Mouse (Mus musculus): ENCODE results near the gene Upk2. TPM values are rescaled to one million over a fixed set of nuclear protein-coding genes. Genes with fewer than 3 reads are reported as not detected.
"Not testable (repeated sequence)": the region's sequence is repeated elsewhere in the genome, so short reads cannot be mapped to it uniquely, and the experiment has no call there.

Gene Upk2
- total RNA-seq, 2 experiments from 2014 or later, result not detected

- intact Hi-C loops (cut with DNase I), result no loop called here
- peak in 1 of 2 experiments; percentile 72 for DNase-seq
Observed at GRCm38 (mm10) chr9:44474327-44474726, 19.6 kb upstream of the Upk2 start.

DNA sequence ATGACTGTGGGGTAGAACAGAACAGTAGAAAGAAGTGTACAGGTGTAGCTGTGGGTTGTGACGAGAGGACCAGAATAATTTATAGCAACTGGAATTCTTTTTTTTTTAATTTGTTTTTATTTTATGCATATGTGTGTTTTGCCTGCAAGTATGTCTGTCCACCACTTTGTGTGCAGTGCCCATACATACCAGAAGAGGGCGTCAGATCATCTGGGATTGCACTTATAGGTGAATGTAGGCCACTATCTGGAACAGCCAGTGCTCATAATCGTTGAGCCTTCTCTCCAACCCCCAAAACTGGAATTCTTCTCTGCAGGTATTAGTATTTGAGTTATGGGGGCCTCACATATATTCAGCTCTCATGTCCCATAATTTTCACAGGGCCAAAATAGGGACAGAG, 18.4 kb upstream of the Upk2 start:
- no peak for DNase-seq
- intact Hi-C loops (cut with DNase I), result no loop called here

DNA sequence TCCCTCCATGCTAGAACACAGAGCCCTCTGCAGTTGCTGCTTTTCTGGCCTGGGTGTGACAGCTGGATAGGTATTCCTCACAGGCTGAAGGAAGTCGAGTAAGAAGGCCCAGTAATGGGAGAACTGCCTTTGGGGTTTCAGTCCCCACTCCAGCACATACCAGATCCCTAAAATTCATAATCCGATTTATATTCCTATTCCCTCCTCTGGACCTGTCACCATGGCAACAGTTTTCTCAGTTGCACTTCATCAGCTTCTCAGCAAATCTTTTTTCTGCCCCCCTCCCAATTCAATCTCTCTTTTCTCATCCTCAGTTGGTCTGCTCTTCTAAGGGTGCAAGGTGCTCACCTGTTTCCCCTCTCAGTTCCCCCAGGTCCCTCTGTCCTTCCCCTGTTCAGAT, 14.0 kb upstream of the Upk2 start:
- DNase-seq, result no peak
- intact Hi-C loops (cut with DNase I), result no loop called here

GRCm38 (mm10) chr9:44468224-44468623, 13.4 kb upstream of the Upk2 start:
- DNase-seq, result no peak
- intact Hi-C loops (cut with DNase I), result no loop called here

DNA sequence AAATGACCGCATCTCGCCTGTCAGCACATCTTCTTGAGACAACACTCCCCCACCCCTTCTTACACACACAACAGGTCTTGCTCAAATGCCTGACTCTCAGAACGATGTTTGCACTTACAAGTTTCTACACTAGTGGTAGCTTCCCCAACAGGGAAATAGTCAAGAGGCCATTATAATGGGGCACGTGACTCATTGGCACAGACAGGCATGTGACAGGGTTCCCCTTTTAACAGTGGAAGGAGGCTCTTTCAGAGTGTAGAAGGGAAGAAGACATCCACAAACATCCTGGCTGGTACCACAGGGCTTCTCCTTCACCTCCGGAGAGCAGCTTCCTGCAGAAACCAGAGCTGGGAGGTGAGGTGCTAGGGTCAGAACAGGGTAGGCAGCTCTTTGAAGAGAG, 7.2 kb upstream of the Upk2 start:
- no peak for DNase-seq
- intact Hi-C loops (cut with DNase I), result no loop called here

DNA sequence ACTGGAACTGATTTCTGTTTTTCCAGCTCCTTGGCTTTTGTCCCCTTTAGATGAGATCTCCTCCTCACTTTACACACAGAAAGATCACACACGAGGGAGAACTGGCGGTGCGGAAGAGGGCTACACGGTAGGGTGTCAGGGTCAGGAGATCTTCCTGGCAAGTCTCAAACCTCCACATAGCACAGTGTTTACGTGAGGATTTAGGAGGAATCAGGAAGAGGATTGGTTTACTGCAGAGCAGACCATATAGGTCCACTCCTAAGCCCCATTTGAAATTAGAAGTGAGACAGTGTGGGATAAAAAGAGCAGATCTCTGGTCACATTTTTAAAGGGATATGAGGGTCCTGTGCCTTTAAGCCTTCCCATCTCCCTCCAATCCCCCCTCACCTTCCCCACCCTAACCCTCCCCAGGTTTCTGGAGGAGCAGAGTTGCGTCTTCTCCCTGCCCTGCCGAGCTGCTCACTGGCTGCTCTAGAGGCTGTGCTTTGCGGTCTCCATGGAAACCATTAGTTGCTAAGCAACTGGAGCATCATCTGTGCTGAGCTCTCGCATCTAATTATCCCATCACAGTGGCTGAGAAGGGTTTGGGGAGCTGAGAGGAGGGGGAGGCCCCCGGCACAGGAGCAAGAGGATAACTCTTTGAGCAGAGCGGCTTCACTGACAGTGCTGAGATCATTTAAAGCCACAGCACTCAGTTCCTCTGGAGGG, 2.4 kb upstream of the Upk2 start:
- DNase-seq, result no peak
- intact Hi-C loops (cut with DNase I), result no loop called here

- intact Hi-C loops (cut with DNase I), result loop anchor here (1.0 to 2.0 kb wide), 3 partner anchors 22 to 198 kb away; no protein-coding TSS in a partner anchor
- peak; percentile 88 to 92 for DNase-seq
Observed at GRCm38 (mm10) chr9:44454132-44454890, 465 bp downstream of the Upk2 start.

- DNase-seq, result no peak
- intact Hi-C loops (cut with DNase I), result no loop called here
Observed at GRCm38 (mm10) chr9:44450387-44450786, 4.4 kb downstream of the Upk2 start.

DNA sequence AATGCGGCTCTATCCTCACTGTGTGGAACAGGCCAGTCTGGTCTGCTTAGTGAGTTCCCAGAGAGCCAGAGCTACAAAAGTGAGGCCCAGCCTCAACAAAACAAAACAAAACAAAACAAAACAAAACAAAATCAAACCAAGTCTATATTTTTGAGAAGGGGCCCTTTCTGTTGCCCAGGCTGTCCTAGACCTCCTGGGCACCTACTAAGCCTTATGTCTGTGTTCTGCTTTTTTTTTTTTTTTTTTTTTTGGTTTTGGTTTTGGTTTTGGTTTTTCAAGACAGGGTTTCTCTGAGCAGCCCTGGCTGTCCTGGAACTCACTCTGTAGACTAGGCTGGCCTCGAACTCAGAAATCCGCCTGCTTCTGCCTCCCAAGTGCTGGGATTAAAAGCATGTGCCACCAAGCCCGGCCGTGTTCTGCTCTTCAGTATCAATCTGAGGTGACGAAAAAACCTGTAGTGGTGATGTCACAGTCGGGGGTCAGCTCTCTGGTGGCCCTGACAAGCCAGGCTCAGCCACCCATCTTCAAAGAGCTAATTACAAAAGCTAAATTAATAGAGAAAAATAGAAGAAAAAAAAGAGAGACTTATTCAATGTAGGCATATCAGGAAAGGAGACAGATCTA, 10.3 kb downstream of the Upk2 start:
- DNase-seq; intact Hi-C loops (cut with DNase I): not testable (repeated sequence)

DNA sequence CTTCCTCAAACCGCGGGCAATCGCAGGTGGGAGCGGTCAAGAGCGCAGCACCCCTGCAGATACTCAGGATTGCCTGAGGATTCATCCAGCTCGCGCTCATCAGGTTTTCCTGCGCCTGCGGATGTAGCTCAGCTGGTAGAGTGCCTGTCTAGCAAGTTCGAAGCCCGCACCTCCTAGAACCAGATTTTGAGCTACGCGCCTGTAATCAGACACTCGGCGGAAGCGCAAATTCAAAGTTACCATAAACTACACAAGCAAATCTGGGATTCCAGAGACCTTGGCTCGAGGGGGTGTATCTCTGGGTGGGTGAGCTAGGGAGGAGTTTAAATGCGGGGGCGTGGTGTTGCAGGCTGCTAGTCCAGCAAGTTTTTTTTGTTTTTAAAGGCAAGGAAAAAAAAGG, 13.8 kb downstream of the Upk2 start, which contains the start of gene Foxr1:
Gene Foxr1, minus strand, starts transcription at position 176 of the 400 bp plus-strand sequence.
- intact Hi-C loops (cut with DNase I), result no loop called here
- DNase-seq, result no peak

GRCm38 (mm10) chr9:44435747-44436146, 19.0 kb downstream of the Upk2 start:
- DNase-seq, result no peak
- intact Hi-C loops (cut with DNase I), result no loop called here

DNA sequence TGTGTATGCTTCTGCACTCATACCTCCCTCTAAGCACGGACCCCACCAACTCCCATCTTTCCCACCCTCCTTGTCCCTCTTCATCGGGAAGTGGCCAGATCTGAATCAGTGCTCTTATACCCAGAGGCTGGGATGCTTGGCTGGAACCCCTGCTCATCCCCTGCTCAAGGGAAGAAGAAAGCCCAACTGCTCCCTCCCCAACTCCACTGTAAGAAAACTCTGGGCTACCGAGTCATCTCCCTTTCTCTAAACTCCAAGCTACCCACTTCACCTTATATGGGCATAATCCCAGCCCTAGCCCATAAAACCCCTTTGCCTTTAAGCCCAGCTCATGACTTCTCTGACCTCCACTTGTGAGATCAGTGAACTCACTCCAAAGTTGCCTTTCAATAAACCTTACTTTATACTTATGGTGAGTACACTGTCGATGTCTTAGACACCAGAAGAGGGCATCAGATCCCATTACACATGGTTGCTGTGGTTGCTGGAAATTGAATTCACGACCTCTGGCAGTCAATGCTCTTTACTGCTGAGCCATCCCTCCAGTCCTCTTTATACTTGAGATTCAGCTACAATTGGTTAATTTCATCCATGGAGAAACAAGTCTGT, 22.1 kb downstream of the Upk2 start:
- no peak for DNase-seq
- intact Hi-C loops (cut with DNase I), result no loop called here

GRCm38 (mm10) chr9:44423576-44423975, 31.2 kb downstream of the Upk2 start:
- no peak for DNase-seq
- intact Hi-C loops (cut with DNase I), result no loop called here

DNA sequence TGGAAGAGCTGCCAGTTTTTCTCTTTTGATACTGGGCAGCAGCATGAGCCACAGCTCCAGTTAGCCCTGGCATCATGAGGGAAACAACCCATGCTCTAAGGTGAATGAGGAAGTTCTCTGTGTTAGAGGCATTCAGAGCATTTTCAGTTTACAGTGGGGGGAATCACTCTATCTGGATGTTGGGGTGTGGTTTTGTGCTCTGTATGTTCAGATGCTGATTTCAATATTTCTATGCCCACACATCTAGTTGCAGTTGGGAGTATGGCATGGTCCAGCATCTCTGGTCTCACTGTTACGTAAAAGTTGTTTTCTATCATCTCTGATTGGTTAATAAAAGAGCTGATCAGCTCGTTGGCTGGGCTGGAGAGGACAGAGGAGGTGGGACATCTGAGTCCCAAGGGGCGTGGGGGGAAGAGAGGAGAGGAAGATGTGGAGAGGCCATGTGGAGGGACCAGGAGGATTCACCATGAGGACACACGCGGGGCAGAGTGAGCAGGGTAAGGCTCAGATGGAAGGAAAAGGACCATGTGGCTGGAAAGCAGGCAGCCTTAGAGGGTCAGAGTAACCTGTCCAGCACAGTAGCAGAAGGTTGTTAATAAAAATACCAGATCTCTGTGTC, 34.4 kb downstream of the Upk2 start:
- intact Hi-C loops (cut with DNase I), result no loop called here
- DNase-seq, result no peak

- DNase-seq; intact Hi-C loops (cut with DNase I): not testable (repeated sequence)
Observed at GRCm38 (mm10) chr9:44419730-44420129, 35.0 kb downstream of the Upk2 start.

- intact Hi-C loops (cut with DNase I), result no loop called here
- DNase-seq, result no peak
Observed at GRCm38 (mm10) chr9:44418519-44419385, 36.0 kb downstream of the Upk2 start, which contains the start of gene Ccdc84. Gene Ccdc84, minus strand, starts transcription at chr9:44418569.

GRCm38 (mm10) chr9:44417892-44418363, 36.8 kb downstream of the Upk2 start:
- intact Hi-C loops (cut with DNase I), result no loop called here
- DNase-seq, result peak; percentile 97 to 98

DNA sequence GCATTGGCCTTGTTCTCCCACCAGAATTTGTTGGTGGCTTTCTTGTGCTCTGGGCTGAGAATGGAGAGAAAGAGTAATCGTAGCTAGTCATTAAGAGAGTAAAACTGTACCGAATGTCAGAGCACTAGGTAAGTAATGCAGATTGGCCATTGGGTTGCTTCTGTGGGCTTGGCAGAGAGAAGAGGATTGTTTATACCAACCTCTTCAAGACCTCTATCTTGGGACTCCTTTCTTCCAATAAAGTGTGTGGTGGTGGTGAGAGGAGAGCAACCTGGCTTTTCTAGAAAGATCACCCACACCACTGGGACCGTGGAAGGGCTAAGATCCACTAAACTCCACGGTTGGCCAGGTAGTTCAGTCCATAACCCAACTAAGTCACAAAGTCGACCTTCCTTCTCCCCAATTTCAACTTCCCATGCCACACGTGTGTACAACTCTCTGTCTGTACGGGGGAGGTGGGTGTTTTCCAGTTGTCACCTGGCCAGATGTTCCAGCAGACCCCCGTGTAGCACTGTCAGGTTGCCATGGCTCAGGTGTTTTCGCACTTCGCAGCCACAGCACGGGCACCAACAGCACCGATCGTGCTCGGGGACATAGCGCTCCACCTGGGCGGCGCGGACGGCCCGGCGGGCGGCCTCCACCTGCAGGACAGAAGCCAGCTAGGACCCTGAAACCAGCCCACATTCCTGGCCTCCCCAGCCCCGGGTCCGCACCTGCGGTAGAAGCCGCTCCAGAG, 37.5 kb downstream of the Upk2 start:
- intact Hi-C loops (cut with DNase I), result no loop called here
- DNase-seq, result no peak

DNA sequence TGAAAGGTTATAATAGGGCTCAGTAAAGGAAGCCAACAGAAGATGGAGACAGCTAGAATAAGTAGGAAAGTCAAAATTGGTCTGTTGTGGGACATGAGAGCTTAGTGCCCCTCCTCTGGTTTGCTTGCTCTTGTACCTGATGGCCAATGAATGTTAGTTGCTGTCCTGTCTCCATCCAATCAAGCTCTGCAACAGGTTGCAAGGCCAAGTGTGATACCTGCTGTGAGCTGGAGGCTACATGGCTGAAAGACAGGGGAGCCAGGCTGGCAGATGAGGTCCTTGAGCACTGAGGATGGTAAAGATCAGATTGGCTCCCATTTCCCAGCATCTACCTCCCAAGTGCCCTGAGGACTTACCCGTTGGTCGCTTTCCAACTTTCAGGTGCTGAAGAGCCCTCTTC, 42.0 kb downstream of the Upk2 start:
- DNase-seq, result no peak
- intact Hi-C loops (cut with DNase I), result no loop called here

Measured in heart, postnatal 36 days (tissue).